Mouse (Mus musculus): Measurements from ENCODE around the gene Fxyd3.

DNA sequence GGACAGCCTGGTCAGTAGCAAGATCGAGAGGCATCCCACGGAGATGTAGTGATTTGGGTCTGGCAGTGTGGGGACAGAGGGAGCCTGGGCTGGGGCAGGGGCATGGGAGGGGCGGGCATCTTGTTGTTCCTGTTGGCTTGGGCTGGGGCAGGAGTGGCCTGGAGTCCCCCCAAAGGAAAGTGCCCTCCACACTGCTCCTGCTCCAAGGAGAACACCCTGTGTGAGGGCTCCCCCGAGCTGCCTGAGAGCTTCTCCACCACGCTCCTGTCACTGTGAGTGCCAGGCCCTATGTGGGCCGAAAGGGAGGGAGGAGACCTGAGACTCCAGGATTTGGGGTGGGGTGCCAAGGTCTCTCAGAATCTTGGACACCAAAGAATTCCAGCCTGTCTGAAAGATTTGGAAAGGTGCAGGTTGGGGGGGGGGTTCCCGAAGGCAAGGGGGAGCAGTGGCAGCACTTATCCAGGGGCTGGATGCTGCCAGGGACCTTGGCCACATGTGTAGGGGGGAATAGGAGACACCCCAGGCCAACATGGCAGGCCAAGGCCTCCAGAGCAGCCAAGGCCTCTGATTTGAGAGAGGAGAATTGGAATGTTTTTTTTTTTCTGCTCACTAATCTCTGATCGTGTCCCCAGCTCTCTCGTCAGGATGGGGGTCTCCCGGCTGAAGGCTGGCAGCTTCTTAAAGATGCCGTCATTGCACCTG lies 16.4 kb downstream of the Fxyd3 start:
- no peak for TF ChIP-seq CTCF (IDR thresholded peaks at IDR 0.05; ENCODE audit: insufficient read depth, low read depth, low read length)
- TF ChIP-seq POLR2A (IDR thresholded peaks at IDR 0.05; ENCODE audit: insufficient read depth, low read depth, low read length) = no peak

Data from olfactory bulb, adult 2 months (tissue).